Mouse (Mus musculus) cortical plate, adult 2 months (tissue): ENCODE data around the gene Rtn4.

ENCODE experiments used
- CTCF ChIP-seq: fragments of 200-500 bp; IDR thresholded peaks from 2 replicates; pipeline ENCODE4 v1.5.1; 2011; ENCODE audit warnings: mild to moderate bottlenecking, control low read depth, low read length; ENCODE audit not compliant: insufficient read depth; ENCODE audit errors: extremely low read depth
- POLR2A ChIP-seq: fragments of 200-500 bp; IDR thresholded peaks from 2 replicates; pipeline ENCODE4 v1.6.1; 2011; ENCODE audit warnings: mild to moderate bottlenecking, low read length, control low read depth; ENCODE audit not compliant: insufficient read depth; ENCODE audit errors: extremely low read depth

DNA sequence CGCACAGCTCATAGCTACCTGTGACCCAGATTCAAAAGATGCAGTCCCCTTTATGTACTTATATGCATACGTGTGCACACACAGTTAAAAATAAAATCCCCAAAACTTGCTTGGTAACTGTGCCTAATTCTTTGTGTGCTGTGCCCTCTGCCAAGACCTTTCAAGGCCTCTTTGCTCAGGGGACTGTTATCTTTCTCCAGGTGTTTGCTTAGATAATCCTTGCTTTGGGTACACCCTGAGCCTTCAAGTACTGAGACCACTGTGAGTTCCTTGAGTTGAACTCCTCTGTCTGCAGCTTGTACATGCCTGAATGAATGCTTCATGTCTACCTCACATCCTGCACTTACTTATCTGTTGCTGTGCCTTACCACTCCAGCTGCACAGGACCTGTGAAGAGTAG lies 32.0 kb upstream of the Rtn4 start:
- TF ChIP-seq CTCF (no peak), POLR2A (no peak)
